ENCODE assay signal across 16 mouse cellular contexts in the genomic region with DNA sequence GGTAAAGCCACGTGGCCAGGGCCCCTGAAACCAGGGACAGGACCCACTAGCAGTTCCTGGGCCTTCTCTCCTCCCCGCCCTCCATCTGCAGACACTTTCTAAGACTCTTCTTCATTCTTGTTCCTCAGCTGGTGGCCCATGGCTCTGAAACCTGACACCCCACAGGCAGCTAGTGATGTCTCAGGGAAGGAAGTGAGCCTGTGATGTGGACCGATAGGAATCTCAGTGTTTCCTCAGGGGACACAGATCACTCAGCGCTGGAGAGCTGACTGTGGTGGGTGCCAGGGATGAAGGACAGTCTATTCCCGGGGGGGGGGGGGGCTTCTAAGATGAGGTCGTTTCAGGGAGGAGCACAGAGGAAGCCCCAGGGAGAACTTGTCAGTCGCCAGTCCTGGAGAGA.
DNase-seq lines count a peak whose midpoint lies in the region; ATAC-seq and TF ChIP-seq lines count a peak whose summit lies in the region.
"Had no signal": no experiment of that assay in that cellular context is flagged by ENCODE, and none has a peak within 500 bp of the region (broad histone marks: within the 10 kb centered on the region; RNA-seq: fewer than 3 reads in every experiment).

No protein-coding gene starts in this region.

- no peak overlapping the region for H3K4me2 ChIP-seq in forebrain, postnatal 0 days (ENCODE audit: low read depth)
- no peak overlapping the region for H3K4me2 ChIP-seq in lung, postnatal 0 days (replicated peaks; ENCODE audit: low read depth, low read length)
- H3K4me2 ChIP-seq: forebrain, embryonic 13.5 days; heart, embryonic 13.5 days had no signal

- no peak for ATAC-seq in forebrain, postnatal 0 days
- peak; percentile 65 for ATAC-seq in lung, postnatal 0 days
- ATAC-seq: forebrain, embryonic 13.5 days; liver, postnatal 0 days had no signal

- no peak for TF ChIP-seq CTCF in forebrain, postnatal 0 days (IDR thresholded peaks at IDR 0.05; ENCODE audit: low read depth)
- no peak for TF ChIP-seq CTCF in lung, postnatal 0 days (IDR thresholded peaks at IDR 0.05)

- 43% methylated on average over 7 of the region's 7 CpGs for WGBS in forebrain, embryonic 10.5 days
- 54% methylated on average over 7 of the region's 7 CpGs for WGBS in forebrain, postnatal 0 days
- 14% methylated on average over 7 of the region's 7 CpGs for WGBS in lung, postnatal 0 days

- no peaks in the 10 kb centered on the region for H3K9me3 ChIP-seq in forebrain, embryonic 10.5 days
- H3K9me3 ChIP-seq in forebrain, postnatal 0 days (ENCODE audit: low read length): no peaks in the 10 kb centered on the region
- no peaks in the 10 kb centered on the region for H3K9me3 ChIP-seq in lung, postnatal 0 days (ENCODE audit: low read length)
- H3K9me3 ChIP-seq: forebrain, embryonic 13.5 days; heart, embryonic 13.5 days had no signal

- H3K4me1 ChIP-seq in forebrain, embryonic 10.5 days: peaks cover 33% of the 10 kb centered on the region
- H3K4me1 ChIP-seq in forebrain, postnatal 0 days (ENCODE audit: insufficient read depth): no peaks in the 10 kb centered on the region
- no peaks in the 10 kb centered on the region for H3K4me1 ChIP-seq in lung, postnatal 0 days (ENCODE audit: insufficient read depth, low read depth, low read length)
- H3K4me1 ChIP-seq: forebrain, embryonic 13.5 days had no signal

- no peaks in the 10 kb centered on the region for H3K36me3 ChIP-seq in forebrain, embryonic 10.5 days (replicated peaks)
- no peaks in the 10 kb centered on the region for H3K36me3 ChIP-seq in forebrain, postnatal 0 days (ENCODE audit: insufficient read depth)
- no peaks in the 10 kb centered on the region for H3K36me3 ChIP-seq in lung, postnatal 0 days (ENCODE audit: insufficient read depth, low read length)
- H3K36me3 ChIP-seq: heart, embryonic 13.5 days had no signal

- TF ChIP-seq EP300 in lung, postnatal 0 days (IDR thresholded peaks at IDR 0.05): no peak

- H3K27me3 ChIP-seq in forebrain, embryonic 10.5 days (ENCODE audit: poor library complexity, severe bottlenecking): peaks cover 15% of the 10 kb centered on the region; the same call in 1 of the 2 replicates
- H3K27me3 ChIP-seq in forebrain, postnatal 0 days (ENCODE audit: insufficient read depth, low read length): no peaks in the 10 kb centered on the region
- H3K27me3 ChIP-seq in lung, postnatal 0 days (replicated peaks; ENCODE audit: insufficient read depth, low read length): no peaks in the 10 kb centered on the region
- H3K27me3 ChIP-seq: forebrain, embryonic 13.5 days had no signal

- no peak overlapping the region for H3K4me3 ChIP-seq in forebrain, embryonic 10.5 days
- H3K4me3 ChIP-seq in forebrain, postnatal 0 days (ENCODE audit: low read depth, low read length): no peak overlapping the region
- no peak overlapping the region for H3K4me3 ChIP-seq in lung, postnatal 0 days (ENCODE audit: low read depth, low read length)
- H3K4me3 ChIP-seq: forebrain, embryonic 13.5 days; heart, embryonic 13.5 days had no signal

- peak overlapping the region; percentile 51; the same call in 1 of the 2 replicates for H3K27ac ChIP-seq in forebrain, embryonic 10.5 days
- H3K27ac ChIP-seq in forebrain, postnatal 0 days (ENCODE audit: low read depth, low read length): no peak overlapping the region
- no peak overlapping the region for H3K27ac ChIP-seq in lung, postnatal 0 days (ENCODE audit: low read length)
- H3K27ac ChIP-seq: forebrain, embryonic 13.5 days; heart, embryonic 13.5 days; stomach, postnatal 0 days had no signal

- no peak overlapping the region for H3K9ac ChIP-seq in forebrain, postnatal 0 days
- no peak overlapping the region for H3K9ac ChIP-seq in lung, postnatal 0 days (replicated peaks; ENCODE audit: low read depth)
- H3K9ac ChIP-seq: forebrain, embryonic 13.5 days; heart, embryonic 13.5 days; liver, postnatal 0 days had no signal

- no peak for DNase-seq in forebrain, embryonic 10.5 days (ENCODE audit: extremely low spot score, low spot score)
- no peak for DNase-seq in forebrain, postnatal 0 days
- DNase-seq in lung, postnatal 0 days (ENCODE audit: low spot score): no peak
- no peak for DNase-seq in lung, postnatal 25 days (ENCODE audit: low spot score)
- DNase-seq in MN1 (ENCODE audit: low spot score): peak; percentile 62
- peak; percentile 59 for DNase-seq in mesoderm, embryonic 11.5 days (ENCODE audit: low read depth, low spot score)
- DNase-seq in spleen, adult 18-20 months: no peak
- no peak for DNase-seq in testis, postnatal 14 days (ENCODE audit: low spot score)
- DNase-seq: cerebellum, adult 18-20 months; layer of hippocampus, postnatal 36 days; liver; right cerebral cortex, postnatal 25 days had no signal

Comparison
In these comparisons a context has a peak if more than half of its experiments do, and no peak if none do; other contexts are left out.
1. DNase-seq: peak in MN1 (single experiment) and mesoderm, embryonic 11.5 days (single experiment); none in forebrain, embryonic 10.5 days (single experiment), forebrain, postnatal 0 days (single experiment), lung, postnatal 0 days (single experiment), lung, postnatal 25 days (single experiment), spleen, adult 18-20 months (0 of 2) and testis, postnatal 14 days (single experiment).